Mouse (Mus musculus): ENCODE measurements around the gene Disp2.

DNA sequence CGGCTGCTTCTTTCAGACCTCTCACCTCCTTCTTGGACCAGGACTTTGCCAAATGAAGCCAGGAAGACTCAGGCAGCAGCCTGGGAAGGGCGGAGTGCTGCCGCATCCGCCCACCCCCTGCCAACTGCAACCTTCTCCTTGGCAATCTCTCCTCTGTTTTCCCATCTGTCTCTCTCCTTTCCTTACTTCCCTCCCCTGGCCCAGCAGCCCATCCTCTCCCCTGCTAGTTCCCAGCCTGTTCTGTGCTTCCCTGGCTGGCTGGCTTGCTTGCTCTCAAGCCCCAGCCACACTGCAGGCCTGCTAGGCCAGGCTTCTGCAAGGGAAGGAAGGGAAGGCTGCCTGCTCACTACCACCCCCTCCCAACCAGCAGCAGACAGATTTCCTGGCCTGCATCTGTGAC lies 3.7 kb upstream of the Disp2 start:
- TF ChIP-seq CTCF (IDR thresholded peaks at IDR 0.05; ENCODE audit: insufficient read depth, low read depth, low read length) (no peak), POLR2A (IDR thresholded peaks at IDR 0.05; ENCODE audit: insufficient read depth, low read depth, low read length) (no peak)
